Mouse (Mus musculus) C2C12 (cell line): ENCODE results near the gene Bcl3. TPM values are rescaled to one million over a fixed set of nuclear protein-coding genes. Genes with fewer than 3 reads are reported as not detected.
A peak's percentile ranks its signal among the peaks of the same experiment; 100 is the strongest.
"Not testable (repeated sequence)": the region's sequence is repeated elsewhere in the genome, so short reads cannot be mapped to it uniquely, and the experiment has no call there.

Experiments
- H3K27me3 ChIP-seq: one replicate; pipeline ENCODE4 v1.6.1; 2011; ENCODE audit not compliant: control insufficient read depth, insufficient read depth, insufficient read length
- H3K36me3 ChIP-seq: one replicate; pipeline ENCODE4 v1.6.1; 2011; ENCODE audit not compliant: control insufficient read depth, insufficient read depth
- H3K4me3 ChIP-seq: one replicate; pipeline ENCODE4 v1.5.1; 2011; ENCODE audit warnings: mild to moderate bottlenecking, control low read depth; ENCODE audit not compliant: poor library complexity, insufficient read depth, severe bottlenecking
- H3K79me2 ChIP-seq: one replicate; pipeline ENCODE4 v1.6.1; 2011; ENCODE audit not compliant: control insufficient read depth, insufficient read depth
- H3K79me3 ChIP-seq: one replicate; pipeline ENCODE4 v1.6.1; 2011; ENCODE audit warnings: low read depth, control low read depth
- H3ac ChIP-seq: one replicate; pipeline ENCODE3; 2011; ENCODE audit warnings: low read depth; ENCODE audit not compliant: control insufficient read depth, insufficient read length
- CEBPB ChIP-seq: IDR thresholded peaks from one replicate; pipeline ENCODE4 v1.6.1; 2011; ENCODE audit warnings: low read depth, mild to moderate bottlenecking, control low read depth, moderate library complexity
- CTCF ChIP-seq: IDR thresholded peaks from one replicate; pipeline ENCODE4 v1.5.1; 2011; ENCODE audit not compliant: control insufficient read depth, insufficient read depth, insufficient read length
- FOSL1 ChIP-seq: IDR thresholded peaks from one replicate; pipeline ENCODE4 v1.8.0; 2011; ENCODE audit warnings: mild to moderate bottlenecking, low read length; ENCODE audit not compliant: poor library complexity, insufficient read depth, severe bottlenecking
- MAX ChIP-seq: IDR thresholded peaks from one replicate; pipeline ENCODE4 v1.6.1; 2011; ENCODE audit warnings: mild to moderate bottlenecking, control low read depth
- MYOD1 ChIP-seq: IDR thresholded peaks from one replicate; pipeline ENCODE4 v1.6.1; 2011; ENCODE audit warnings: low read depth; ENCODE audit not compliant: control insufficient read depth, insufficient read length
- MYOG ChIP-seq: IDR thresholded peaks from one replicate; pipeline ENCODE4 v1.6.1; 2011; ENCODE audit not compliant: control insufficient read depth, insufficient read length; ENCODE audit errors: extremely low read depth
- USF1 ChIP-seq: IDR thresholded peaks from one replicate; pipeline ENCODE4 v1.6.1; 2011; ENCODE audit warnings: low read depth, mild to moderate bottlenecking, control low read depth, moderate library complexity
- polyA plus RNA-seq: library from polyadenylated mRNA; unstranded; fragments of >200 nt; fragmentation: generic; extraction: Trizol; gene quantifications from one replicate; pipeline ENCODE4 v1.2.1, GENCODE M21; 2012; ENCODE audit warnings: missing spikeins

Bcl3 gene
- polyA plus RNA-seq, 1 experiment, result 7.8 TPM

DNA sequence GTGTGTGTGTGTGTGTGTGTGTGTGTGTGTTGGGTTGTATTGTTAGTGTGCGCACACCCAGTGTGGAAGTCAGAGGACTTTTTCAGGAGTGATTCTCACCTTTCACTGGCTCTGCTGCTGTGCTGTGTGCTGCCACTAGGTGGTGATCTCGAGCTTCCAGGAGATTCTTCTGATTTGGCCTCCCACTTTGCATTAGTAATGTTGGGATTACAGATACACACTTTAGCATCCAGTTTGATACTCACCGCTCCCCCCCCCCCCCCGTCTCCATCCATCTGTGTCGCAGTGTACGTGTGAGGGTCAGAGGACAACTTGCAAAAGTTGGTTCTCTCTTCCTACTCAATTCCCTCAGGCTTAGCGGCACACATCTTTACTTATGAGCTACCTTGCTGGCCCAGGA is 19.6 kb downstream of the Bcl3 start:
- Histone ChIP-seq H3K36me3 (no peaks in the 10 kb centered on the region), H3K79me3 (no peaks in the 10 kb centered on the region), H3K79me2 (no peaks in the 10 kb centered on the region), H3K27me3 (no peaks in the 10 kb centered on the region), H3K4me3 (no peak overlapping the region), H3ac (no peak overlapping the region)
- peak; percentile 57 for TF ChIP-seq CTCF
- no peak for TF ChIP-seq FOSL1

GRCm38 (mm10) chr7:19800764-19801163 is 21.8 kb downstream of the Bcl3 start:
- no peak overlapping the region for H3ac ChIP-seq

DNA sequence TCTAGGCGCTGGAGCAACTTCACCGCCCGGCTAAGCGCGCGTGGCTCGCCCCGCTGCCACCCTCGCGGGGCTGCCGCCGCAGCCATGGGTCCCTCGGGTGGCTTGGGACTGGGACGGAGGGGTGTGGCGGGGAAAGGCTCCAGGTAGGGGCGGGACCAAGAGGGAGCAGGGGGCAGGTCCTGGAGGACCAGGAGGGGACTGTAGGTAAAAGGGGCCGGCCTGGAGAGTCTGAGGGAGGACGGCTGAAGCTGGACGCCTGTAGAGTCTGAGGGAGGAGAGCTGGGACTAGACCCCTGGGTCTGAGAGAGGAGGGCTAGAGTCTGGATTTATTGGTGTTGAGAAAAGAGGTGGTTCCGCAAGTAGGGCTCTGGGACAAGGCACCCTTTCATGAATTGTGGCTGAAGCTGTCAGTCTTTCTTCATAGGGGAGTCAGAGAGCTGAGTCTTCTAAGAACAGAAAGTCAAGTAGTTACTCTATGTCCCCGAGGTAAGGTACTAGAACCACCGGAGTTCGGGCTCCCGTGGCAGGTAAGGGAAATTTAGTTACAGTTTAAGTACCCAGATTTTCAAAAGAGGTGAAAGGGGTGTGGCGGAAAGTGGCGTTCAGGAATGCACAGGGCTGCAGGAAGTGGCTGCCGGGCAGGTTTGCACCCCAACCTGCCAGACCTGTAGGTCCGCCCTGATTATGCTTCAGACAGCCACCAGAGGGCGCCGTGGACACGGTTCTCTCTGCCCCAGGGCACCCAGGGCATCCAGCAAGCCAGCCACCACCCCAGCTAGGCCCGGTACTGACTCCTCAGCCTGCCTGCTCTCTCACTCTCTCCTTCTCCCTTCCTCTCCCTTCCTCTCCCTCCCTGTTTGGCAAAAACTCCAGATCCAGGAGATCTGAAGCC is 25.6 kb downstream of the Bcl3 start, which contains the start of gene Cblc:
TSS of gene Cblc (minus strand) at position 113 of the 892 bp plus-strand sequence.
- Histone ChIP-seq H3K36me3 (no peaks in the 10 kb centered on the region), H3K4me3 (no peak within 1 kb of the TSS), H3K79me3 (no peaks in the 10 kb centered on the region), H3K79me2 (no peaks in the 10 kb centered on the region), H3ac (no peak within 1 kb of the TSS), H3K27me3 (peaks cover 13% of the 10 kb centered on the region)
- peak; percentile 95 for TF ChIP-seq CTCF
- no peak for TF ChIP-seq MYOD1
- TF ChIP-seq CEBPB, result no peak

More at GRCm38 (mm10) chr7:19800764-19801163, 21.8 kb downstream of the Bcl3 start:
- no peak overlapping the region for H3K4me3 ChIP-seq
- peaks cover 10% of the 10 kb centered on the region for H3K27me3 ChIP-seq
- TF ChIP-seq USF1, result no peak
- peak; percentile 61 for TF ChIP-seq CTCF
- no peaks in the 10 kb centered on the region for H3K36me3 ChIP-seq
- H3K79me2 ChIP-seq, result no peaks in the 10 kb centered on the region
- no peaks in the 10 kb centered on the region for H3K79me3 ChIP-seq

DNA sequence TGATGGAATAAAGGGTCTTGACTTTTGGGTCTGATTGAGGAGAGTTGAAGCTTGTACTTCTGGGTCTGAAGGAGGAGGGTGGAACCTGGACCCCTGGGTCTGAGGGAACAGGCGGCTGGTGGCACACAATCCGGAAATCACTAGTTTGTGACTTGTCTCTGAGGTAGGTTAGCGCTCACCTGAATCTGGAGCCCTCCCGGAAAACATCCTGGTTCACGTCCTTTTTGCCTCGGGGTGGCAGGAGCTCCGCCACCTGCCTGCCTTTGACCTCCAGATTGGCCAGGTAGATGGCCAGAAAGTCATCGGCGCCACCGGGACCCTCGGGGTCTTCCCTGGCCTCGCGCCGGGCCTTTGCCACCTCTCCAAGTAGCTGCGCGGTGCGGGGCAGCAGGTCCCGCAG is 26.3 kb downstream of the Bcl3 start:
- H3K27me3 ChIP-seq, result peaks cover 13% of the 10 kb centered on the region
- H3K79me2 ChIP-seq, result no peaks in the 10 kb centered on the region
- H3K4me3 ChIP-seq, result no peak overlapping the region
- TF ChIP-seq CTCF (no peak), CEBPB (no peak), MAX (no peak), USF1 (no peak), MYOD1 (no peak), FOSL1 (no peak), MYOG (no peak)
- H3K79me3 ChIP-seq, result no peaks in the 10 kb centered on the region
- no peak overlapping the region for H3ac ChIP-seq
- no peaks in the 10 kb centered on the region for H3K36me3 ChIP-seq

DNA sequence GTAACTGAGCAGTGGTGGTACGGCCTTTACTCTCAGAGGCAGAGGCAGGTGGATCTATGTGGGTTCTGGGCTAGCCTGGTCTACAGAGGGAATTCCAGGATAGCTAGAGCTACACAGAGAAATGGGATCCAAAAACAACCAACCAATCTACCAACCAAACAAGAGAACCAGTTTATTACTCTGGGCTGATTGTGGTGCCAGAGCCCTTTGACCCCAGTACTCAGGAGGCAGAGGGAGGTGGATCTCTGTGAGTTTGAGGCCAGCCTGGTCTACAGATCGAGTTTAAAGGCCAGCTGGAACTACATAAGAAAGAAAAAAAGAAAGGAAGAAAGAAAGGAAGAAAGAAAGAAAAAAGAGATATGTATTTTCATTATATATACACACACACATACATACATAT is 27.3 kb downstream of the Bcl3 start:
- no peak overlapping the region for H3ac ChIP-seq
- peaks cover 13% of the 10 kb centered on the region for H3K27me3 ChIP-seq
- H3K4me3 ChIP-seq, result no peak overlapping the region
- no peaks in the 10 kb centered on the region for H3K79me2 ChIP-seq
- H3K79me3 ChIP-seq, result no peaks in the 10 kb centered on the region
- TF ChIP-seq CTCF, result no peak
- no peaks in the 10 kb centered on the region for H3K36me3 ChIP-seq

DNA sequence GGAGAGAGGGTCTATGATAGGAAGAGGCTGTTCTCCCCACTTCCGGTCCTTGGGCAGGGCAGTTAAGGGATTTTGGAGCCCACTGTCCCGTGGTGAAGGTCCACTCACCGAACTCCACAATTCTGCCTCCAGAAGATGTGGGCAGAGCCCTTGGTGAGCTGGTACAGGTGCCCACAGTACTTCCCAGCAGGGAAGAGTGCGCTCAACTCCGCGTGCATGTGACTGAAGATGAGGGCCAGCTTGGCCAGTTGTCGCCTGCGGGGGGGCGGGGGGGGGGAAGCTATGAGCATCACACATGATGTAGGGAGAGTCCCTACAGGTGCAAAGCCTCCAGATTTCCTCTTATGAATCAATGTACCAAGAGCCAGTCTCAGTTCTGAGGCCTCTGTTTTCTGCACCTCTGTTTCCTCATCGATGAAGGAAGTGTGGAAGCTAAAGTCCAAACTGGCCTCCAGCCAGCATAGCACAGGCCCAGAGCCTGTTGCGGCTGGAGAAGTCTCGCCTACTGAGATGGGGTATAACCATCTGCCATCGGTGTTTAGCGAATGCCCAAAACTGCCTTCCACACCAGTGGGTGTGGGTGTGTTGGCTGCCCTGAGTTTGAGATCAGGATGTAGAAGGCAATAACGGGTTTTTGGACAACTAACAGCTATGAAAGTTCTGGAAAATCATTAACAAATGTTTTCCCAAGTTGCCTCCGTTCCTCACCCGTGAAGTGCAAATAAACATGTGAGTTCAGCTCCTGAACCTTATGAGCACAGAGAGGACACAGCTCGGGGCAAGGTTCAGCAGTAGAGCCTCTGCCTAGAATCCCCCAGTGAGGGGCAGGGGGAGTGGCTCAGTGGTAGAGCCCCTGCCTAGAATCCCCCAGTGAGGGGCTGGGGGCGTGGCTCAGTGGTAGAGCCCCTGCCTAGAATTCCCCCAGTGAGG is 29.6 kb downstream of the Bcl3 start:
- Histone ChIP-seq H3K4me3 (no peak overlapping the region), H3K79me2 (no peaks in the 10 kb centered on the region), H3ac (no peak overlapping the region), H3K27me3 (peaks cover 13% of the 10 kb centered on the region), H3K79me3 (no peaks in the 10 kb centered on the region), H3K36me3 (no peaks in the 10 kb centered on the region)
- TF ChIP-seq MYOG (no peak), MYOD1 (no peak), MAX (no peak), CEBPB (no peak), CTCF (no peak), FOSL1 (no peak)

DNA sequence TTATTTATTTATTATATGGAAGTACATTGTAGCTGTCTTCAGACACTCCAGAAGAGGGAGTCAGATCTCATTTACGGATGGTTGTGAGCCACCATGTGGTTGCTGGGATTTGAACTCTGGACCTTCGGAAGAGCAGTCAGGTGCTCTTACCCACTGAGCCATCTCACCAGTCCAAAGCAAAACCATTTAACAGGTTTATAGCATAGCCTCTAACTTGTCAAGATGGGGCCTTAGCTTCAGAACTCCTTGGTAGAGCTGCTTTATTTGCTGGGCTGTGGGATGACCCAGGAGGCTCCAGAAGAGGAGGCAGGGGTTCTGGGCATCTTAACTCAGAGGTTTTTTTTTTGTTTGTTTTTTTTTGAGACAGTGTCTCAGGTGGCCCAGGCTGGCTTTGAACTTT is 31.1 kb downstream of the Bcl3 start:
- H3K27me3 ChIP-seq, H3K36me3 ChIP-seq, H3ac ChIP-seq, H3K79me2 ChIP-seq, H3K79me3 ChIP-seq, H3K4me3 ChIP-seq: not testable (repeated sequence)
